Mouse (Mus musculus) gastrocnemius, adult 2 months (tissue): ENCODE results near the gene Sema4d. TPM values are rescaled to one million over a fixed set of nuclear protein-coding genes. Genes with fewer than 3 reads are reported as not detected.

Source experiments
- DNase-seq: peaks from one replicate; pipeline ENCODE4 v3.0.0; 2022
- H3K27ac ChIP-seq: fragments of 200-600 bp; 2 replicates; pipeline ENCODE4 v1.8.1; 2022; ENCODE audit warnings: mild to moderate bottlenecking
- H3K4me3 ChIP-seq: fragments of 200-600 bp; 2 replicates; pipeline ENCODE4 v1.8.1; 2022; ENCODE audit warnings: mild to moderate bottlenecking, moderate library complexity
- CTCF ChIP-seq: fragments of 200-600 bp; IDR thresholded peaks from 2 replicates; pipeline ENCODE4 v1.8.1; 2022; ENCODE audit warnings: antibody characterized with exemption, mild to moderate bottlenecking, moderate library complexity
- intact Hi-C: fragments of 180-260 bp; cut with DNase I; formaldehyde crosslinking; loops from one replicate; pipeline ENCODE4 v1.15.1; 2025
- total RNA-seq, 2 experiments: library from RNA; stranded (reverse); gene quantifications; 2 replicates each; pipeline ENCODE4 v1.2.3; 2021

The Sema4d gene
- total RNA-seq, 2 experiments from 2014 or later = 110 to 132 TPM

DNA sequence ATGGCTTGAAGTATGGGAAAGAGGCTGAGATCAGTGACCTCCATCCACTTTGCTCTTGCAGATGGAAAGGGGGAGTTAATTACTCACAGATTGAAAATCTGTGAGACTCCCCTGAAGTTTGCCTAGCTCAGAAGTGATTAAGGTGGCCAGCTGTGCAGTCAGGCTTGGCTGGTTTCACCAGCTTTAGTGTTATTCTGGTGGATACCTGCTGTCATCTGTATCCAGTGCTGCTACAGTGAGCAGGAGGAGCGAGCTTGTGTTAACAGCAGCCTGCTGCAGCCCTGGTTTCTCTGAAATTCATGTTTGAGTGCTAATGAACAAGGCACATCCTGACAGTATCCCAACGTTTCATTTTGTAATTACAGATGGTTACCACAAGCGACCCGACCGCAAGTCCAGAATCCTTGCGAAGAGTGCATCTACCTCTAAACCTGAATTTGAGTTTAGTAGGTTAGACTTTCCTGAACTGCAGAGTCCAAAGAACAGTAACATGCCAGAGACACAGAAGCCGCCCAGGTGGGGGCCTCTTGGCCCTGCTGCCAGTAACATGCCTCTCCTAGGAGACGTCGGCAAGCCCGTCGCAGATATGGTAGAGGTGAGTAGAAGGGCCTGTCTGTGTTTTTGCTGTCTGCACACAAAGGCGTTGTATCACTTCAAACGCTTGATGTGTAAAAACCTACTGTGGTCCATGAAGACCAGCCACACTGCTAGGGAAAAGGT lies 136.9 kb downstream of the Sema4d start:
- intact Hi-C loops = loop anchor here (10.0 kb wide), 1 partner anchor 568 kb away; no protein-coding TSS in a partner anchor
- no peak for DNase-seq
- H3K27ac ChIP-seq = peak overlapping the region; percentile 61; the same call in 1 of the 2 replicates
- no peak overlapping the region for H3K4me3 ChIP-seq
- no peak for TF ChIP-seq CTCF

DNA sequence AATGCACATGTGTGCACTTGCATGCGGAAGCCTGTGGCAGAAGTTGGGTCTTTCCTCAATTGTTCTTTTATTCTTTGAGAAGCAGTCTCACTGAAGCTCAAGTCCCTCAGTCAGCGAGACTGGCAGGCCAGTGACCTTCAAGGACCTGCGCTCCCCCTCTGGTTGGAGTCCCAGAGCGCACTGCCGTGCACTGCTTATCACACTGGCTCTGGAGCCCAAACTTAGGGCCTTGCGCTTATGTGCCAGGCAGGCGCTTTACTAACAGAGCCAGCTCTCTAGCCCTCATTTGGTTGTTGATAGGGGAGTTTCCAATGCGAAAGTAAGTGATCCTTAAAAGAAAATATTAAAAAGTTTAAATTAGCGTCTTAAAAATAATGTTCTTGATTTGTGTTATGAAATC lies 139.6 kb downstream of the Sema4d start:
- no peak for DNase-seq
- no peak for TF ChIP-seq CTCF
- Histone ChIP-seq H3K4me3 (no peak overlapping the region), H3K27ac (no peak overlapping the region)
- intact Hi-C loops = loop anchor here (5.0 to 10.0 kb wide), 2 partner anchors 163 to 571 kb away; no protein-coding TSS in a partner anchor

DNA sequence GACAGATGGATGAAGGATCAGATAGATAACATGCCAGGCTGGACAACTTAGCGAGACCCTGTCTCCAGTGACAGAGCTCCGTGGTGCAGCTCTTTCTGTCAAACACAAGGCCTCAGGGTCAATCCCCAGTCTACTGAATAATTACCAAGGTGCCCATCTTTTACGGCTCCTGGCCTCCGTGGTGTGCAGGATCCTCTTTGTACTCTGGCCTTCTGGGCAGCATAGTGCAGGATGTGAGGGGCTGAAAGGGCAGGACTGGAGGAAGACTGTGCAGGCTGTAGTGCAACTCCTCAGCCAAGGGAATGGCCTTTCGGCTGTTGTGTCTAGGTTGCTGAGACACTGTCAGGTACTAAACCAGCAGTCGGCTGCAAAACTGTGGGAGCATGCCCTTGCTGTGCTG lies 140.4 kb downstream of the Sema4d start:
- Histone ChIP-seq H3K27ac (no peak overlapping the region), H3K4me3 (no peak overlapping the region)
- TF ChIP-seq CTCF = no peak
- intact Hi-C loops = loop anchor here (5.0 to 10.0 kb wide), 2 partner anchors 164 to 572 kb away; no protein-coding TSS in a partner anchor
- no peak for DNase-seq

DNA sequence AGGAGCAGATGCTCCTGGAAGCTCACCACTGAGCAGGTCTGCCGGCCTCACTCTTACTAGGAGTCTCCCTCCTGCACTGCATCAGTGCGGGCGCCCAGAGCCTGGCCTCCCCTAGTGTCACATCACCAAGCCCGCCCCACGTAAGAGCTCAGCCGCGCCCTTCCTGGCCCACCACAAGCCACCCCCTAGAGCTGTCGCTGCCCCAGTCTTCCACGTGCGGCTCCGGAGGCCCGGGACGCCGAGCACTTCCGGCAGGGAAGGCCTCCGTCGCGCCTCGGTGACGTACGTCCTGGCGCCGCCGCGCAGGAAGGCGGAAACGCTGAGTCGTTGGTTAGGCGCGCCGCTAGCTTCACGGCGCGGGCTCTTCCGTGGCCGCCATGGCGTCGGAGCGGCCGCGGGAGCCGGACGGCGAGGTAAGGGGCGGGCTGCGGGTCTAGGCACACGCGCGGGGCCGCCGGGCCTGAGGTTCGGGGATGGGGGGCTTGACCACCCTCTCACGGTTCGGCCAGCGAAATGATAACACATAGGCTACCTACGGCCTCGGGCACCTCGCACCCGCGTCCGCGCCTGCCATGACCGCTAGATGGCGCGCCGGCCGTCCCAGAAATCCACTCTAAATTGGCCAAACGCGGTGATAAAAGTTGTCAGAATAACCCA lies 142.0 kb downstream of the Sema4d start, which contains the start of gene Secisbp2:
Secisbp2 (plus strand) TSS at position 290 of the 657 bp plus-strand sequence.
- peak within 1 kb of the TSS; percentile 78 for H3K4me3 ChIP-seq
- intact Hi-C loops = loop anchor here (5.0 to 10.0 kb wide), 2 partner anchors 166 to 573 kb away; no protein-coding TSS in a partner anchor
- peak; percentile 97 for DNase-seq
- TF ChIP-seq CTCF = peak; percentile 100
- H3K27ac ChIP-seq = peak within 1 kb of the TSS; percentile 96

DNA sequence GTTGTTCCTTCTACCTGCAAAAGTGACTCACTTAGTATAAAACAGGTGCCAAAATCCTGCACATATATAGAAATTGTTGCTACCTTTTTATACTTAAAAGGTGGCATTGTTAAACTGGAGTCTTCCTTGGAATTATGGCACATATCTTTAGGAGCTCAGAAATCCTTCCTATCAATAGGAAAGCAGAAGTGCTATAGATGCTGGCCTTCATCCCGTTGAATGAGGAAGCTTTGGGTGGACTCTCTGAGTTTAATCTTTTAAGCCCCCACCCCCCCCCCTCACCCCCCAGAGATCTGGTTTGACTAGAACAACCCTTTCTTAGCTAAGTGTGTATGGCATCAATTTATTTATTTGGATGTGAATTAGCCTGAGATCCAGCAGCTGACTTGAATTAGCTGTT lies 143.8 kb downstream of the Sema4d start:
- DNase-seq = no peak
- no peak overlapping the region for H3K4me3 ChIP-seq
- intact Hi-C loops = loop anchor here (5.0 to 10.0 kb wide), 2 partner anchors 168 to 575 kb away; no protein-coding TSS in a partner anchor
- no peak overlapping the region for H3K27ac ChIP-seq
- TF ChIP-seq CTCF = no peak

DNA sequence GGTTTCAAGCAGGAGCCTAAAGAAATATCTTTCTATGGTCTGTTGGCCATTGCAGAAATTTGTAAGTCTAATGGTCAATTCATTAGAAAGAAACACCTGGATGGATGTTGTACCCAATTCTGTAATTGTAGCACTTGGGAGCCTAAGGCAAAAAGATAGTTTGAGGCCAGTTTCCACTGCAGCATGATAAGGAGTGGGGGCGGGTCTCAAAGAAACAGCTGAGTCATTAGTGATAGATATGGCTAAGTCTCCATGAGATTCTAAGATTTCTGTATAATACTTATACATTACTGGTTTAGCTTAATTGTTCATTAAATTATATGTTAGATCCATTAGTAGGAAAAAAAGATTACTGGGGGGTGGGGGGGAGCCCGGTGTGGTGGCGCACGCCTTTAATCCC lies 145.3 kb downstream of the Sema4d start:
- TF ChIP-seq CTCF = no peak
- no peak overlapping the region for H3K4me3 ChIP-seq
- DNase-seq = no peak
- H3K27ac ChIP-seq = no peak overlapping the region
- intact Hi-C loops = no loop called here

DNA sequence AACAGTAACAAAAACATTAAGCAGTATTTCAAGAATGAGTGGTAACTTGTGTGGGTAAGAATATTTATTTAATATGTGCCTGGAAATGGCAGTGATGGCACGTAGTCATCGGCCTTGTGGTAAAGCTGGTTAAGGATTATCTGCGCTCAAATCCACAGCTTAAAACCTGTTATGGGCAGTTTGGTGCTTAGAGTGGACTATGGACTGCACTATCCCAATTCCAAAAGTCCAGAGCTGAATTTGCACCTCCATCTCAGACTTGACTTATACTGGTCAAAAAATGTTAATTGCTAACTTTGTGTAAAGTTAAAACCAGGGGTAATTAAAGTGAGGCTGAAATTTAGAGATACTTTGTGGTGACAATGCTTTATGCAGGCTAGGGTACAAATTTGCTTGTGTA lies 145.8 kb downstream of the Sema4d start:
- H3K27ac ChIP-seq = no peak overlapping the region
- no peak overlapping the region for H3K4me3 ChIP-seq
- TF ChIP-seq CTCF = no peak
- intact Hi-C loops = no loop called here
- no peak for DNase-seq

DNA sequence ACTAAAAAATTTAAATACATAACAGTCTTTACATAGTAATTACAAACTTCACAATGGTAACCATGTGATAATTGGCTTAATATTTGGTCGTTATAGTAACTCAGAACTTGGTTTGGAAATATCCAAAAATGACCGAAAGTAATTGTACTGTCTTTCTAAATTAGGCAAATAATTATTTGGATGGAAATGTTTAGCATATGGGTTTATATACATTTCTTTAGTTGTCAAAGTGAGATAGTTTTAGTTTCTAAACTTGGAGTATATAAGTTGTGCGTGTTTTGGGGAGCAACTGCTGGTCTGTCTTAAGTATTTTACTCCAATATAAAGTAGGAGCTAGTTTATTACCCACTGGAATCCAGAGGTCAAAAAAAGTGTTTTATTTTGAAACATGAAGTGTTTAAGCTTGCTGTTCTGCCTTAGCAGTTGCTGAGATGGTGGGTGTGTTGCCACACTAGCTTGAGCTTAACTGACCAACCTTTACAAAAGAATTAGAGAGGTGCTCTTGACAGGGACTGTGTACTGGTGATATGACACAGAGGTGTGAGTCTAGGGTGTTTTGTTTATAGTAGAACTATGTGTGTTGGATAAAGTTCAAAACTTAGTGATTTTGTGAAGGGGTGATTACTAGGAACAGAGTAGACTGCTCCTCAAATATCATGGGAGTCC lies 147.1 kb downstream of the Sema4d start:
- no peak for DNase-seq
- H3K4me3 ChIP-seq = no peak overlapping the region; the same call in 1 of the 2 replicates
- TF ChIP-seq CTCF = no peak
- intact Hi-C loops = no loop called here
- H3K27ac ChIP-seq = no peak overlapping the region

DNA sequence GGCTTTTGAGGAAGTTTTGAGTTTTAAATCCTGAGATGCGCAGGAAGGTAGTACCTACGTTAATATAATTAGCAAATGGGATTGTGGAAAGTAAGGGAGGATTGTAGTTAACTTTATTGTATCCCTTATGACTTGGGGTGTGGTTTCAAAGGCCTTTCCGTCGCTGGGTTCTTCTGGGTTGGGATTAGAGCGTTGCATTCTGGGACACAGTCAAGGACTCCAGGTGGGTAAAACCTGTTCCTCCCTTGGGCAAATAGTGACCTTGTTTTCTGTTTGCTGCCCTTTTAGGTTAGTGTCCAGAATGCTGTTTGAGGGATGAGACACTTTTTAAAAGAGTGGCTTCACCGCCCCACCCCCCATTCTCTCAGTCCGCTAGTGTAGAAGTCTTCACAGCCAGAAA lies 147.7 kb downstream of the Sema4d start:
- H3K4me3 ChIP-seq = peak overlapping the region; percentile 94
- no peak for DNase-seq
- TF ChIP-seq CTCF = no peak
- intact Hi-C loops = no loop called here
- no peak overlapping the region for H3K27ac ChIP-seq

DNA sequence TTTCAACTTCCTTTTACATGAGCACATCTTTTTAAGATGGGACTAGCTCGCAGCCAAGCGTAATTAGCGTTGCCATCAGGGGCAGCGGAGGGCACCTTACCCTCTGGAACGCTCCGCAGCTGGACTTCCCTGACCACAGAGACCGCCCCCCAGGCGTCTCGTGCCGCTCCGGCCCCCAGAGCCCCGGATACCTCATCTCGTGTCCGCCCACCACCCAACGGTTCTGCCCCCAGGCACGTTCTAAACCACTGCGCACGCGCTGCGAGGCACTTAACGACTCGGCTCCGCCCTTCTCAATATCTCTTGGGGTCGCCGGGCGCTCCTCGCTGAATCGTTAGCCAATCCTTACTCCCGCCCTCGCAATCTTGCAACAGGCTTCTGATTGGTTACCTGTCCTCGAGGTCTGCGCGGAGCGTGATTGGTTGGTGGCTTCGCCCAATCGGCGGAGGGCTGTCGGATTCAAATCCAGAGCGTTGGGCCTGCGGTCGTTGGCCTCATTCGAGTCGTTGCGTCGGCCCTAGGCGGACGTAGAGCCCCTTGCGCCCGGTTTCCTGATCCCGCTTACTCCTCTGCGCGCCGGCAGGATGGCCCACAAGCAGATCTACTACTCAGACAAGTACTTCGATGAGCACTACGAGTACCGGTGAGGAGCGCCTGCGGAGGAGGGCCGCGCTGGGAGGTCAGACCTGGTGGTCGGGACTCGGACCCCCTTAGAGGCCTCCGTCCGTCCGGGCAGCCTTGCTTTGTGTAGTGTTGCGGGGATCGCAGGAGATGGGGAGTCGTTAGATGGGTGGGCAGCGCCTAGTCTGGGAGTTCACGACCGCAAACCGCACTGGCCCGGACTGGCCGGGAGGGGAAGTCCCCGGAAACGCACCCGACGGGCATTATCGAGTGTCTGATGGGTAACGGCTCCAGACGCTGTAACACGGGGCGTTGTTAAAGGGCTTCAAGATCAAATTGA lies 148.4 kb downstream of the Sema4d start, which contains the start of gene Cks2:
Cks2 (plus strand) TSS at position 404 of the 961 bp plus-strand sequence.
- TF ChIP-seq CTCF = no peak
- intact Hi-C loops = no loop called here
- DNase-seq = peak; percentile 96
- H3K27ac ChIP-seq = peak within 1 kb of the TSS; percentile 86
- peak within 1 kb of the TSS; percentile 94 for H3K4me3 ChIP-seq

DNA sequence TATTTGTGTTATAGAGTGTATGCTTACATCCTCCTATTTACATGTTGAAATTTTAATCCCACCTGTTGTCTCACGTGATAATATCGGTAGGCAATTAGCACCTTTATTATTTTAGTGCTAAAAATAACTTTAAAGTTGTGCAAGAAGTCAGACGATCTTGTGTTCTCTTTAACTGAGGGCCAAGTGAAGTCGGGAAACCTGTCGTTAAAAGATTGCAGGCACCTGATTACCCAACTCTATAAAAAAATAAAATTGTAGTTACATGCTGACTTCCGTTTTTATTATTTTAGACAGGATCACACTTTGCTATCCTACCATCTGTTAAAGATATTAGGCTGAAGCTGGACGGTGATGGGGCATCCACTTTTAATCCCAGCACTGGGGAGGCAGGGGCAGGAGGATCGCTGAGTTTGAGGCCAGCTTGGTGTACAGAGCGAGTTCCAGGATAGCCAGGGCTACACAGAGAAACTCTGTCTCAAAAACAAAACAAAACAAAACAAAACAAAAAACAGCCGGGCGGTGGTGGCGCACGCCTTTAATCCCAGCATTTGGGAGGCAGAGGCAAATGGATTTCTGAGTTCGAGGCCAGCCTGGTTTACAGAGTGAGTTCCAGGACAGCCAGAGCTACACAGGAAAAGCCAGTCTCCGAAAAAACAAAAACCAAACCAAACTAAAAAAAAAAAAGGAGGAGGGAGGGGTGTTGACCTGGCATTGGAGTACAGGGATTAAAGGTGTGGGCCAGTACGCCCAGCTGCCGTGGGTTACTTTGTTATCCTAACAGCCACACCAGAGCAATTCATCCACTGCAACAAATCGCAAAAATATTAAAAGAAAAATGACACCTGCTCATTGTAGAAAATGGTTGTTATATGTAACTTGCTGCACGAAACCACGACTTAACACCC lies 149.4 kb downstream of the Sema4d start:
- Histone ChIP-seq H3K27ac (peak overlapping the region; percentile 86), H3K4me3 (peak overlapping the region; percentile 94)
- intact Hi-C loops = no loop called here
- no peak for DNase-seq
- TF ChIP-seq CTCF = no peak
